Mouse (Mus musculus) forebrain, postnatal 0 days (tissue): ENCODE data around the gene Ksr2. TPM values are rescaled to one million over a fixed set of nuclear protein-coding genes. Genes with fewer than 3 reads are reported as not detected.

Experiments
- ATAC-seq: fragments of 200-750 bp; cut with Nextera tagmentation; 2 replicates; pipeline ENCODE4 v1.8.0; 2017; ENCODE audit warnings: mild to moderate bottlenecking, moderate library complexity
- DNase-seq: peaks from one replicate; pipeline ENCODE4 v3.0.0-alpha.2; 2015
- H3K27ac ChIP-seq: fragments of 300-500 bp; sonication (generic); 2 replicates; pipeline ENCODE4 v1.5.1; 2014; ENCODE audit warnings: low read depth, mild to moderate bottlenecking, antibody characterized with exemption, low read length, moderate library complexity, mixed read lengths
- H3K27me3 ChIP-seq: fragments of 300-500 bp; sonication (generic); 2 replicates; pipeline ENCODE4 v1.6.1; 2014; ENCODE audit warnings: mild to moderate bottlenecking, low read length, mixed read lengths; ENCODE audit not compliant: insufficient read depth
- H3K36me3 ChIP-seq: fragments of 300-500 bp; sonication (generic); 2 replicates; pipeline ENCODE4 v1.6.1; 2014; ENCODE audit warnings: mild to moderate bottlenecking, moderate library complexity; ENCODE audit not compliant: insufficient read depth
- H3K4me1 ChIP-seq: fragments of 300-500 bp; sonication (generic); 2 replicates; pipeline ENCODE4 v1.6.1; 2014; ENCODE audit warnings: antibody characterized with exemption; ENCODE audit not compliant: insufficient read depth
- H3K4me2 ChIP-seq: fragments of 300-500 bp; sonication (generic); 2 replicates; pipeline ENCODE4 v1.6.1; 2014; ENCODE audit warnings: low read depth, mild to moderate bottlenecking, moderate library complexity
- H3K4me3 ChIP-seq: fragments of 300-500 bp; sonication (generic); 2 replicates; pipeline ENCODE4 v1.5.1; 2014; ENCODE audit warnings: low read depth, low read length, mixed read lengths
- H3K9ac ChIP-seq: fragments of 300-500 bp; sonication (generic); 2 replicates; pipeline ENCODE4 v1.6.1; 2014; ENCODE audit warnings: mild to moderate bottlenecking
- H3K9me3 ChIP-seq: fragments of 300-500 bp; sonication (generic); 2 replicates; pipeline ENCODE4 v1.6.1; 2016; ENCODE audit warnings: low read length
- CTCF ChIP-seq: sonication (generic); IDR thresholded peaks from 2 replicates; pipeline ENCODE4 v1.5.1; 2016; ENCODE audit warnings: antibody characterized with exemption, control low read depth, low read depth
- WGBS: fragments of 180-500 bp; shearing (Covaris S2); extraction: QIAGEN DNeasy Blood & Tissue Kit; methylation state at CpG from one replicate; pipeline ENCODE4 v1.1.7; 2014; 5-methylcytosine and 5-hydroxymethylcytosine counted together
- polyA plus RNA-seq: library from polyadenylated mRNA; unstranded; fragments of >200 nt; fragmentation: Nextera tagmentation; extraction: Ambion mirVana; gene quantifications from 2 replicates; pipeline ENCODE4 v1.2.1, GENCODE M21; 2015
- total RNA-seq: library from RNA; depleted of rRNA; stranded (reverse); fragments of >200 nt; gene quantifications from 2 replicates; pipeline ENCODE4 v1.2.3, GENCODE M21; 2014

Gene Ksr2
- total and polyA plus RNA-seq, 2 experiments from 2014 or later: 5.4 to 9.2 TPM

DNA sequence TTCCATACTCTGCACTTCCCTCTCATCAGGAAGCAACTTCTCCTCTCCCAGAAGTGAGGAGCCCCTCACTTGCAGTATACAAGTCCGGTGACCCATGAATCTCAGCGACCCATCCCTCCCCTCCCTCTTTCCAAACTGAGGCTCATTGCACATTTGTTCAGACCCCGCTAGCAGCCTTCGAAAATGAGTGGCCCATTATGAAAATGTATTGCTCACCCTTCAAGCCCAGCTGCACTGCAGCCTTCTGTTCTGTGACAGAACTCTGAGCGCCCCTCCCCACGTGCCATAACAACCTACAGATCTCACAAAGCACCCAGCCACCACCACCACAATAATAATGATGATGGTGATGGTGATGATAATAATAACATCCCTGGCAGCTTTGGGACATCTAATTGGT lies 295.5 kb downstream of the Ksr2 start:
- no peaks in the 10 kb centered on the region for H3K27me3 ChIP-seq
- H3K4me1 ChIP-seq: no peaks in the 10 kb centered on the region
- ATAC-seq (no peak), DNase-seq (no peak)
- H3K9me3 ChIP-seq: no peaks in the 10 kb centered on the region
- H3K36me3 ChIP-seq: peaks cover 4% of the 10 kb centered on the region; the same call in 1 of the 2 replicates
- 48% methylated on average over 6 of the region's 6 CpGs for WGBS
- no peak overlapping the region for H3K4me3 ChIP-seq
- no peak overlapping the region for H3K27ac ChIP-seq
- no peak overlapping the region for H3K4me2 ChIP-seq
- no peak overlapping the region for H3K9ac ChIP-seq
- TF ChIP-seq CTCF: no peak

DNA sequence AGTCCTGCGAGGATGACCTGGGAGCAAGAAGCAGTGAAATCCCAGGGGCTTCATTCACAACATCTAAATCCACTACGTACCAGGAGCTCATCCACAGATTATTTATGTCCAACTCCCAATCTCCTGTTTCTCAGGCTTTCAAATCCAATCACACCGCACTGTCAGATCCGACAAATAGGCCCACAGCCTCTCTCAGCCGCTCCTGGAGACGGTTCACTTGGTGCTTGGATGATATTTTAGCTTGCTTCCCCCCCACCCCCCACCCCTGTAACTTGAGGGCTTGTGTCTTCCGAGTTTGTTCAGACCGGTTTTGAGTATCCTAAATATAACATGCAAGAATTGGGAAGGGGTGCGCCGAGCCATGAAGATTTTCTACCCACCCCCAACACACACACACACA lies 297.8 kb downstream of the Ksr2 start:
- Histone ChIP-seq H3K27me3 (no peaks in the 10 kb centered on the region), H3K4me3 (no peak overlapping the region), H3K4me2 (no peak overlapping the region), H3K27ac (no peak overlapping the region), H3K4me1 (no peaks in the 10 kb centered on the region), H3K9ac (no peak overlapping the region), H3K36me3 (peaks cover 4% of the 10 kb centered on the region; the same call in 1 of the 2 replicates), H3K9me3 (no peaks in the 10 kb centered on the region)
- ATAC-seq (no peak; the same call in 1 of the 2 replicates), DNase-seq (no peak)
- WGBS: 78% methylated on average over 10 of the region's 10 CpGs
- TF ChIP-seq CTCF: no peak

DNA sequence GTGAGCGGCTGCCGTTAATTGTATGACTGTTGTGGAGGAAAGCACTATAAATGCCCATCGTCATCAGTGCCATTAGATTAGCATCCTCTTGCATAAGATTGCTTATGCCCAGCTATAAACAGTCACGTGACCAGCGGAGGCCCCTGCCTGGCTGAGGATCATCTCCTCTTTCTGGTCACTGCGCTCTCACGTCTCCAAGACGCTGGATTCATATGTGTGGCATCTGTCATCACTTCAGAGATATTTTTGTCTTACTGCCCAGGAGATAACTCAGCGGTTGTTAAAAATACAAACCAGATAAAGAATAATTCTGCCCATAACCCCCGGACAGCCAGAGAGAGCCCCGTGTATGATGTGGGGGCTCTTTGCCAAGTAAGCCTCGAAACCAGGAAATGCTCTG lies 298.4 kb downstream of the Ksr2 start:
- Histone ChIP-seq H3K4me1 (no peaks in the 10 kb centered on the region), H3K4me3 (no peak overlapping the region), H3K9ac (no peak overlapping the region), H3K27ac (no peak overlapping the region), H3K36me3 (peaks cover 4% of the 10 kb centered on the region; the same call in 1 of the 2 replicates), H3K9me3 (no peaks in the 10 kb centered on the region), H3K27me3 (no peaks in the 10 kb centered on the region), H3K4me2 (no peak overlapping the region)
- TF ChIP-seq CTCF: no peak
- 57% methylated on average over 12 of the region's 12 CpGs for WGBS
- DNase-seq (peak; percentile 37), ATAC-seq (no peak)

DNA sequence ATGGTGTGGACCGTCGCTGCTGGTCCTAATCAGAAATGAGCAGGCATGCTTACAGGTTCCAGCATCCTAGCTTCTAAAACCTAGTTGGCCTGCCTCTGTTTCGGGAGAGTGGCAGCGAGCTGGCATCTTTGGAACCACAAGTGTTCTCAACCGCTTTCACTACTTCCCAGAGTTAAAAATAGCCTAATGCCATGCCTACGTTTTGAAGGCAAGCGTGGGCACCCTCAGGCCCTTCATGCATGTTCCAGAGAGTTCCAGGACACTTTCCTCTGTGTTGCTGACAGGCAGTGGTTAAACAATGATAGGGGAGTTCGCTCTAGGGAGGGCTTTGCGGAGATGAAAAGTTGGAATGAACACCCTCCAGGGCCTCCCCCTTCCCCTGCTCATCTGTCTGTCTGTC lies 303.3 kb downstream of the Ksr2 start:
- TF ChIP-seq CTCF: no peak

DNA sequence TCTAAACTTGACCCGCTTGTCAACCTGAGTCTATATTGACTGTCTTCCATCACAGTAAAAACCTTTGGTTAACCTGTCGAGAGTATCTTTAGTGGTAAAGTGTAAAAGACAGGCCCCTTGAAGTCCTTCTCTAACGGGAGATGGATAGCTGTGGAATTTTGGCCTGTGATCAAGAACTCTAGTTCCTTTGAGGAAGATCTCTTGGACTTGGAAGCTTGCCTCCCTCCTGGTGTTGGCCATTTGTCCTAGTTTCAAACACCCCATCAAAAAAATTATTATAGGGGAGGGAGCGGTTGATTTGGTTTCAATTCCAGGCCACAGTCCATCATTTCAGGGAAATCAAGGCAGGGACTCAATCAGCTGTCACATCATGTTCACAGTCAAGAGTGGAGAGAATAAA lies 309.5 kb downstream of the Ksr2 start:
- H3K27ac ChIP-seq: no peak overlapping the region
- 85% methylated on average over 4 of the region's 4 CpGs for WGBS
- no peak for TF ChIP-seq CTCF
- H3K4me3 ChIP-seq: no peak overlapping the region
- no peaks in the 10 kb centered on the region for H3K4me1 ChIP-seq
- no peaks in the 10 kb centered on the region for H3K27me3 ChIP-seq
- H3K9ac ChIP-seq: no peak overlapping the region
- ATAC-seq (no peak), DNase-seq (no peak)
- H3K36me3 ChIP-seq: no peaks in the 10 kb centered on the region
- no peaks in the 10 kb centered on the region for H3K9me3 ChIP-seq
- H3K4me2 ChIP-seq: no peak overlapping the region

More for the DNA sequence above, 303.3 kb downstream of the Ksr2 start:
- Histone ChIP-seq H3K4me1 (no peaks in the 10 kb centered on the region), H3K27me3 (no peaks in the 10 kb centered on the region), H3K4me2 (no peak overlapping the region), H3K9me3 (no peaks in the 10 kb centered on the region), H3K9ac (no peak overlapping the region), H3K27ac (no peak overlapping the region), H3K36me3 (no peaks in the 10 kb centered on the region), H3K4me3 (no peak overlapping the region)
- ATAC-seq (no peak), DNase-seq (no peak)
- 83% methylated on average over 9 of the region's 9 CpGs for whole genome bisulfite sequencing

DNA sequence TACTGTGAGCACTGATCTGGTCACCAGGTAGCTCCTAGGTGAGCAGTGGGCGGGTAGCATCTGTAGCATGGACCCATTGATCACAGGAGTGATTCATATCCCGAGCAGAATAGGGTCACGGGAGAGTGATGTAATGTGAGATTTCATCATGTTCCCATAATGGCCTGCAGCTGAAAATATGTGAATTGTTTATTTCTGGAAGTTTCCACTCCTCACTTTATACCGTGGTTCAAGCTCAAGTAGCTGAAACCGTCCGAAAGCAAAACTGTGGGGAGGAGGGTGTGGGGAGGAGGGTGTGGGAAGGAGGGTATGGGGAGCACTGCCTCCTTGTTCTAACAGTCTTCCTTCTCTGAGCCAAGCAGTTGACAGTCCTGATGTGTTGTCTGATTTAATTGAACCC lies 312.7 kb downstream of the Ksr2 start:
- H3K36me3 ChIP-seq: no peaks in the 10 kb centered on the region
- H3K4me1 ChIP-seq: no peaks in the 10 kb centered on the region
- no peak overlapping the region for H3K4me2 ChIP-seq
- H3K9me3 ChIP-seq: no peaks in the 10 kb centered on the region
- H3K9ac ChIP-seq: no peak overlapping the region
- no peak for ATAC-seq
- no peak overlapping the region for H3K27ac ChIP-seq
- WGBS: 76% methylated on average over 6 of the region's 6 CpGs
- no peaks in the 10 kb centered on the region for H3K27me3 ChIP-seq
- no peak for TF ChIP-seq CTCF
- H3K4me3 ChIP-seq: no peak overlapping the region
- no peak for DNase-seq

DNA sequence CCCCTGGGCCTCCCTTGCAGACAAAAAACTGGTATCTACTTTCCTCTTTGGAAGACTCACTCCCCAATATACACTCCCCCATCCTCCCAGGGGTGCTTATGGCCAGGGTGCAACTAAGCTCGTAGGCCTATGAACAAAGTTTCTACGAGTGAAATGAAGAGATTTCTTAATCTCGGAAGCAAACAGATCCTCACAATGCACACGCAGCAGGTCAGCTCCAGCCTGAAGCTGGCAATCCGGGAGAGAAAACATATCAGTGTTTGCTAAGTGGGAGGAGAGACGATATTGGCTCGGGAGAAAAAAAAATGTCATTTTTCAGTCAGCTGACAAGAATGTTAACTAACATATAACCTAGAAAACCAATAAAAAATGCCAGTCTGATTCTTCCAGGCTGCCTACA lies 313.3 kb downstream of the Ksr2 start:
- Histone ChIP-seq H3K9me3 (no peaks in the 10 kb centered on the region), H3K4me2 (no peak overlapping the region), H3K4me3 (no peak overlapping the region), H3K27ac (no peak overlapping the region), H3K4me1 (no peaks in the 10 kb centered on the region), H3K27me3 (no peaks in the 10 kb centered on the region), H3K36me3 (no peaks in the 10 kb centered on the region), H3K9ac (no peak overlapping the region)
- no peak for ATAC-seq
- no peak for TF ChIP-seq CTCF
- no peak for DNase-seq
- 66% methylated on average over 7 of the region's 7 CpGs for WGBS

DNA sequence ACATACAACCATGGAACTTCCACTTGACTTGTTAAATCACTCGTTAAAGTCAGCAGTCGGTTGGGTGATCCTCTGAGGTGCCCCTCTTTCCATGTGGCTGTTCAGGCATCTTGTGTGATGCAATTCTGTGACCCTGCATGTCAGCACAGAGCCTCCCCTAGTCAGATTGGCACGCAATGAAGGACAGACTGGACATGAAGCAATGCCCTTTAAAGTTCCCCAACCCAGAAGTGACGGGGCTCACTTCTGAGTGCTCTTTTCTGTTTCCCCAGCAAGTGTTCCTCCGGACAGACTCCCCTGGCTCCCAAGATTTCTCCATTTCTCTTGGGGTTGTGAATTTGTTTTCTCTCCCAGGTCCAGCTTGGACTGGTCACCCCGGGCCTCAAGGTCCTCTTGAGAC lies 317.5 kb downstream of the Ksr2 start:
- WGBS: 55% methylated on average over 6 of the region's 6 CpGs
- no peak for DNase-seq

More for the DNA sequence above, 317.5 kb downstream of the Ksr2 start:
- no peak for ATAC-seq
- Histone ChIP-seq H3K27me3 (no peaks in the 10 kb centered on the region), H3K4me2 (no peak overlapping the region), H3K9me3 (no peaks in the 10 kb centered on the region), H3K4me3 (no peak overlapping the region), H3K4me1 (no peaks in the 10 kb centered on the region), H3K36me3 (no peaks in the 10 kb centered on the region), H3K9ac (no peak overlapping the region), H3K27ac (no peak overlapping the region)
- TF ChIP-seq CTCF: no peak
